Comparison of ENCODE assay signal across 24 mouse cellular contexts in the genomic region with DNA sequence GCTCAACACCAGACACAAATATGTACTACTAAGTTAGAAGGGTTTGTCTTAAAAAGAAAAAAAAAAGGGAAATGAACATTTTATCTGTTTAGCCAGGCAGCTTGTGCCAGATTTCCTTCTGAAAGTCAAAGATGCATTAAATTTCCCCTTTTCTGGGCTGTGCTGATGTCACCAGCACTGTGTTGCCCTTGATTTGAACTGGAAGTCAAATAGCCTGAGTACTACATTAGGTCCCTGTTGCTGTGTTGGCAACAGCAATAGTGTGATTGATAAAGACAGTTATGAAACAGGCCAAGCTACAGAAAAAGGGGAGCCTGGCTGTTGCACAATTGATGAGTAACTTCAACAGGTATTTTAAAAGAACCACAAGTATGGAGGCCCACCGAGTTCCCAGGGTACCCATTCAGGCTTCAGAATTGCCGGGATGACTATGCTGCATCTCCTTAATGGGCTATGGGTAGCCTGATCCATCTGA. TPM values are rescaled to one million over a fixed set of nuclear protein-coding genes. Genes with fewer than 3 reads are reported as not detected.
DNase-seq lines count a peak whose midpoint lies in the region; ATAC-seq and TF ChIP-seq lines count a peak whose summit lies in the region.
"Had no signal": no experiment of that assay in that cellular context is flagged by ENCODE, and none has a peak within 500 bp of the region (broad histone marks: within the 10 kb centered on the region; RNA-seq: fewer than 3 reads in every experiment).

No protein-coding gene starts in this region.

- H3K27me3 ChIP-seq in liver, adult 2 months (ENCODE audit: control insufficient read depth, insufficient read depth, low read length) = no peaks in the 10 kb centered on the region
- H3K27me3 ChIP-seq in liver, embryonic 11.5 days (replicated peaks; ENCODE audit: control insufficient read depth, insufficient read depth, low read length) = no peaks in the 10 kb centered on the region
- H3K27me3 ChIP-seq in Patski = no peaks in the 10 kb centered on the region
- no peaks in the 10 kb centered on the region for H3K27me3 ChIP-seq in forebrain, embryonic 13.5 days
- H3K27me3 ChIP-seq: embryonic facial prominence, embryonic 12.5 days; heart, embryonic 13.5 days; limb, embryonic 15.5 days; neural tube, embryonic 12.5 days had no signal

- CTCF ChIA-PET in Patski (lab: Charles Lee) = interaction anchor here (1.0 to 1.1 kb wide), 2 partner anchors 13 to 16 kb away, joined by 4 to 5 read pairs; no protein-coding TSS in a partner anchor

- peaks cover 5% of the 10 kb centered on the region; the same call in 1 of the 2 replicates for H3K79me2 ChIP-seq in liver, adult 2 months (ENCODE audit: control insufficient read depth, insufficient read depth, low read length)
- peaks cover 59% of the 10 kb centered on the region for H3K79me2 ChIP-seq in macrophage (ENCODE audit: inconsistent target)

- H3K27ac ChIP-seq in liver, adult 2 months (replicated peaks; ENCODE audit: insufficient read depth, low read depth, low read length) = no peak overlapping the region; the same call in 1 of the 2 replicates
- H3K27ac ChIP-seq in liver, embryonic 11.5 days (ENCODE audit: low read depth, low read length) = no peak overlapping the region
- H3K27ac ChIP-seq in macrophage = peak overlapping the region; percentile 38
- no peak overlapping the region for H3K27ac ChIP-seq in forebrain, embryonic 13.5 days
- H3K27ac ChIP-seq: embryonic facial prominence, embryonic 12.5 days; heart, embryonic 13.5 days; limb, embryonic 15.5 days; neural tube, embryonic 12.5 days had no signal

- peak; percentile 84 for DNase-seq in liver, adult 2 months (ENCODE audit: extremely low read depth, low read depth, low spot score)
- DNase-seq in liver, embryonic 11.5 days (ENCODE audit: low spot score) = no peak
- DNase-seq in Patski (ENCODE audit: low read depth, low spot score) = peak; percentile 56
- no peak for DNase-seq in B cell, adult 2 months
- DNase-seq in lung, postnatal 36 days = no peak
- no peak for DNase-seq in heart, postnatal 4 days
- DNase-seq: cerebellum, adult 9-11 months; kidney, adult 11 months; lung, adult 2 months; spleen, adult 18-20 months; thymus, postnatal 36 days had no signal

- no peaks in the 10 kb centered on the region for H3K9me3 ChIP-seq in liver, embryonic 11.5 days (ENCODE audit: control insufficient read depth, low read length)
- no peaks in the 10 kb centered on the region for H3K9me3 ChIP-seq in forebrain, embryonic 13.5 days (replicated peaks)
- H3K9me3 ChIP-seq: embryonic facial prominence, embryonic 12.5 days; heart, embryonic 13.5 days; limb, embryonic 15.5 days; neural tube, embryonic 12.5 days had no signal

- TF ChIP-seq CTCF in liver, adult 2 months (IDR thresholded peaks at IDR 0.05; ENCODE audit: low read depth, low read length) = no peak
- TF ChIP-seq CTCF in Patski (IDR thresholded peaks at IDR 0.05) = no peak

- in situ Hi-C loops in Patski (cut with MboI; ENCODE audit: low pct_unique_long_range_greater_than_20kb) = no loop called here

- POLR2A ChIA-PET in Patski (lab: Charles Lee) = no interaction called here

- TF ChIP-seq POLR2A in liver, adult 2 months (IDR thresholded peaks at IDR 0.05; ENCODE audit: extremely low read depth, insufficient read depth, low read length) = no peak

- 59% methylated on average over 2 of the region's 2 CpGs for WGBS in liver, adult 2 months
- WGBS in liver, embryonic 11.5 days = 83% methylated on average over 2 of the region's 2 CpGs
- whole genome bisulfite sequencing in macrophage (ENCODE audit: missing documents) = 51% methylated on average over 2 of the region's 2 CpGs
- WGBS in forebrain, embryonic 13.5 days = 95% methylated on average over 2 of the region's 2 CpGs

- ATAC-seq in liver, embryonic 11.5 days (replicated peaks; ENCODE audit: low FRiP score) = no peak
- ATAC-seq in Patski = peak; percentile 76
- no peak for ATAC-seq in forebrain, embryonic 13.5 days
- ATAC-seq: hindbrain, embryonic 16.5 days had no signal

- H3K4me3 ChIP-seq in liver, adult 2 months (ENCODE audit: insufficient read depth, low read depth, low read length) = no peak overlapping the region
- no peak overlapping the region for H3K4me3 ChIP-seq in liver, embryonic 11.5 days (ENCODE audit: low read depth, low read length)
- H3K4me3 ChIP-seq in macrophage (ENCODE audit: inconsistent target) = no peak overlapping the region
- H3K4me3 ChIP-seq in forebrain, embryonic 13.5 days = no peak overlapping the region
- H3K4me3 ChIP-seq: embryonic facial prominence, embryonic 12.5 days; heart, embryonic 13.5 days; limb, embryonic 15.5 days; neural tube, embryonic 12.5 days had no signal

- peaks cover 3% of the 10 kb centered on the region for H3K4me1 ChIP-seq in liver, adult 2 months (ENCODE audit: control insufficient read depth, insufficient read depth, low read length)
- no peaks in the 10 kb centered on the region for H3K4me1 ChIP-seq in liver, embryonic 11.5 days (replicated peaks; ENCODE audit: control insufficient read depth, insufficient read depth, low read length)
- no peaks in the 10 kb centered on the region for H3K4me1 ChIP-seq in forebrain, embryonic 13.5 days
- H3K4me1 ChIP-seq: embryonic facial prominence, embryonic 12.5 days; heart, embryonic 13.5 days; limb, embryonic 15.5 days; neural tube, embryonic 12.5 days had no signal

- H3K9ac ChIP-seq in liver, adult 2 months (ENCODE audit: low read depth, low read length) = no peak overlapping the region
- H3K9ac ChIP-seq in liver, embryonic 11.5 days (ENCODE audit: low read depth, low read length) = no peak overlapping the region
- no peak overlapping the region for H3K9ac ChIP-seq in forebrain, embryonic 13.5 days
- H3K9ac ChIP-seq: embryonic facial prominence, embryonic 12.5 days; heart, embryonic 13.5 days; limb, embryonic 15.5 days; neural tube, embryonic 12.5 days had no signal

- H3K4me2 ChIP-seq in liver, embryonic 11.5 days = no peak overlapping the region
- no peak overlapping the region for H3K4me2 ChIP-seq in forebrain, embryonic 13.5 days
- H3K4me2 ChIP-seq: embryonic facial prominence, embryonic 12.5 days; heart, embryonic 13.5 days; limb, embryonic 15.5 days; midbrain, embryonic 11.5 days; neural tube, embryonic 12.5 days had no signal

- peaks cover 43% of the 10 kb centered on the region for H3K36me3 ChIP-seq in liver, adult 2 months (ENCODE audit: control insufficient read depth, insufficient read depth, low read length)
- H3K36me3 ChIP-seq in liver, embryonic 11.5 days (ENCODE audit: control insufficient read depth, insufficient read depth, low read length) = peaks cover 6% of the 10 kb centered on the region
- H3K36me3 ChIP-seq in macrophage (ENCODE audit: inconsistent target) = peaks cover 73% of the 10 kb centered on the region
- H3K36me3 ChIP-seq in forebrain, embryonic 13.5 days (ENCODE audit: poor library complexity, severe bottlenecking) = peaks cover 52% of the 10 kb centered on the region

RNA-seq across cellular contexts. Expression of a gene that starts 25.2 kb away (rescaled TPM):
- total RNA-seq in liver, adult 2 months (2014; rRNA removed) = 330 and 347 TPM in 2 replicates
- polyA plus RNA-seq in liver, adult 2 months (2012; rRNA removed) = 340 and 409 TPM in 2 replicates
- 130 and 137 TPM in 2 replicates for polyA plus RNA-seq in liver, embryonic 11.5 days (2014; fragmentation: Nextera tagmentation; extraction: Ambion mirVana)
- 211 TPM for polyA plus RNA-seq in Patski (2021)
- total RNA-seq in macrophage (2018; cell fraction: chromatin; rRNA removed) = not detected
- total RNA-seq in macrophage (2018; cell fraction: cytosol; rRNA removed) = not detected
- not detected for total RNA-seq in macrophage (2018; cell fraction: nucleus; rRNA removed)
- polyA plus RNA-seq in macrophage (2018) = not detected in 3 replicates
- polyA plus RNA-seq in forebrain, embryonic 13.5 days (2015; fragmentation: Nextera tagmentation; extraction: Ambion mirVana) = 17.1 and 18.3 TPM in 2 replicates
- 10 to 100 TPM; 20.8 to 21.8 TPM for total RNA-seq in heart, postnatal 4 days (2021)

RNA-seq across cellular contexts. Expression of a gene that starts 33.2 kb away (rescaled TPM):
- 43.7 and 57.2 TPM in 2 replicates for total RNA-seq in liver, adult 2 months (2014; rRNA removed)
- polyA plus RNA-seq in liver, adult 2 months (2012; rRNA removed) = 36.3 and 39.9 TPM in 2 replicates
- polyA plus RNA-seq in liver, embryonic 11.5 days (2014; fragmentation: Nextera tagmentation; extraction: Ambion mirVana) = 32.0 and 32.1 TPM in 2 replicates
- 163 TPM for polyA plus RNA-seq in Patski (2021)
- 1,000 to 10,000 TPM in 12 of 26 experiments, 100 to 1,000 TPM in 14; 593 to 1,667 (median 878) TPM for total RNA-seq in macrophage (2018; cell fraction: chromatin; rRNA removed)
- total RNA-seq in macrophage (2018; cell fraction: cytosol; rRNA removed) = 100 to 1,000 TPM; 276 to 599 (median 411) TPM
- 1,000 to 10,000 TPM in 5 of 26 experiments, 100 to 1,000 TPM in 21; 488 to 1,150 (median 792) TPM for total RNA-seq in macrophage (2018; cell fraction: nucleus; rRNA removed)
- polyA plus RNA-seq in macrophage (2018) = 300 to 430 TPM (median 368 TPM) in 3 replicates
- 53.5 and 62.3 TPM in 2 replicates for polyA plus RNA-seq in forebrain, embryonic 13.5 days (2015; fragmentation: Nextera tagmentation; extraction: Ambion mirVana)
- total RNA-seq in heart, postnatal 4 days (2021) = 10 to 100 TPM; 26.2 to 29.3 TPM

RNA-seq across cellular contexts. Expression of a gene that starts 57.5 kb away (rescaled TPM):
- total RNA-seq in liver, adult 2 months (2014; rRNA removed) = not detected in 2 replicates
- polyA plus RNA-seq in liver, adult 2 months (2012; rRNA removed) = not detected in 2 replicates
- polyA plus RNA-seq in liver, embryonic 11.5 days (2014; fragmentation: Nextera tagmentation; extraction: Ambion mirVana) = not detected in 2 replicates
- polyA plus RNA-seq in Patski (2021) = not detected
- total RNA-seq in macrophage (2018; cell fraction: chromatin; rRNA removed) = not detected
- total RNA-seq in macrophage (2018; cell fraction: cytosol; rRNA removed) = not detected
- total RNA-seq in macrophage (2018; cell fraction: nucleus; rRNA removed) = not detected
- polyA plus RNA-seq in macrophage (2018) = not detected in 3 replicates
- 0.85 and 1.3 TPM in 2 replicates for polyA plus RNA-seq in forebrain, embryonic 13.5 days (2015; fragmentation: Nextera tagmentation; extraction: Ambion mirVana)
- not detected for total RNA-seq in heart, postnatal 4 days (2021)
- total RNA-seq: adrenal gland, adult 18-20 months; gastrocnemius, adult 8-10 months; heart, adult 18-20 months; heart, postnatal 25 days had no signal
- polyA plus RNA-seq: embryonic facial prominence, embryonic 12.5 days; heart, embryonic 13.5 days; midbrain, embryonic 11.5 days; stomach, embryonic 14.5 days had no signal

Comparison
In these comparisons a context has a peak if more than half of its experiments do, and no peak if none do; other contexts are left out.
1. DNase-seq: peak in liver, adult 2 months (single experiment) and Patski (single experiment); none in liver, embryonic 11.5 days (single experiment), B cell, adult 2 months (0 of 2), lung, postnatal 36 days (single experiment) and heart, postnatal 4 days (single experiment).
2. RNA of a gene that starts 25.2 kb away (polyA plus RNA-seq): 340 to 409 TPM in liver, adult 2 months, 211 TPM in Patski (single experiment), 130 to 137 TPM in liver, embryonic 11.5 days and 17.1 to 18.3 TPM in forebrain, embryonic 13.5 days; not detected in macrophage; every median in the first group is over 10 times any median in the second.